Mouse (Mus musculus) ES-E14 (cell line): ENCODE data around the gene Synj2. TPM values are rescaled to one million over a fixed set of nuclear protein-coding genes. Genes with fewer than 3 reads are reported as not detected.

Experiments used
- DNase-seq: peaks from one replicate; pipeline ENCODE4 v3.0.0-alpha.2; 2013; ENCODE audit warnings: low read depth, low spot score
- H3K27ac ChIP-seq: 2 replicates; pipeline ENCODE4 v1.5.1; 2012; ENCODE audit warnings: low read depth, mild to moderate bottlenecking, low read length, moderate library complexity, mixed read lengths; ENCODE audit not compliant: poor library complexity, insufficient read depth, severe bottlenecking
- H3K36me3 ChIP-seq: 2 replicates; pipeline ENCODE4 v1.6.1; 2012; ENCODE audit warnings: mild to moderate bottlenecking, low read length, moderate library complexity, mixed read lengths; ENCODE audit not compliant: control insufficient read depth, poor library complexity, insufficient read depth, severe bottlenecking
- H3K4me1 ChIP-seq, 2 experiments: fragments of 150-350 bp in 1 of 2; sonication (generic) in 1 of 2; 2 replicates each; pipeline ENCODE4 v1.6.1; 2012; ENCODE audit warnings: low read length in 2 of 2, mild to moderate bottlenecking in 1 of 2, mixed read lengths in 1 of 2; ENCODE audit not compliant: control insufficient read depth in 2 of 2, insufficient read depth in 2 of 2, poor library complexity in 1 of 2
- H3K4me3 ChIP-seq, 2 experiments: fragments of 150-350 bp in 1 of 2; sonication (generic) in 1 of 2; 2 replicates each; pipeline ENCODE4 v1.5.1; 2012; ENCODE audit warnings: low read length in 2 of 2, low read depth in 1 of 2, mild to moderate bottlenecking in 1 of 2, mixed read lengths in 1 of 2; ENCODE audit not compliant: insufficient read depth in 1 of 2, poor library complexity in 1 of 2, severe bottlenecking in 1 of 2
- H3K9ac ChIP-seq: 2 replicates; pipeline ENCODE4 v1.6.1; 2012; ENCODE audit warnings: low read depth, mild to moderate bottlenecking, low read length, mixed read lengths; ENCODE audit not compliant: poor library complexity, insufficient read depth, severe bottlenecking
- H3K9me3 ChIP-seq: fragments of 150-350 bp; sonication (generic); 2 replicates; pipeline ENCODE4 v1.6.1; 2012; ENCODE audit warnings: low read depth, mild to moderate bottlenecking, low read length; ENCODE audit not compliant: control insufficient read depth, insufficient read depth
- CHD2 ChIP-seq: IDR thresholded peaks from 2 replicates; pipeline ENCODE4 v1.6.1; 2014; ENCODE audit warnings: mild to moderate bottlenecking, low read depth, low read length, inconsistent platforms
- HCFC1 ChIP-seq: IDR thresholded peaks from 2 replicates; pipeline ENCODE4 v1.6.1; 2012; ENCODE audit warnings: low read length, inconsistent platforms, borderline replicate concordance; ENCODE audit not compliant: insufficient read depth
- MAFK ChIP-seq: IDR thresholded peaks from 2 replicates; pipeline ENCODE4 v1.6.1; 2014; ENCODE audit warnings: mild to moderate bottlenecking, low read depth, low read length, inconsistent platforms; ENCODE audit not compliant: insufficient read depth
- ZC3H11A ChIP-seq: IDR thresholded peaks from 2 replicates; pipeline ENCODE4 v1.6.1; 2012; ENCODE audit warnings: low read depth, mild to moderate bottlenecking, inconsistent platforms, low read length, borderline replicate concordance
- ZNF384 ChIP-seq: IDR thresholded peaks from 2 replicates; pipeline ENCODE4 v1.6.1; 2012; ENCODE audit warnings: low read depth, low read length, inconsistent platforms
- in situ Hi-C, 2 experiments: fragments of 600-800 bp; cut with MboI; formaldehyde crosslinking; loops; one replicate each; pipeline ENCODE4 v1.15.1; 2025; ENCODE audit warnings: low sequenced_read_pairs in 2 of 2, inconsistent platforms in 1 of 2; ENCODE audit not compliant: unreplicated experiment in 2 of 2
- total RNA-seq: library from RNA; depleted of rRNA; stranded (reverse); fragments of 300-350 nt; gene quantifications from 2 replicates; pipeline ENCODE4 v1.2.3, GENCODE M21; 2012

Synj2 gene
- total RNA-seq, 1 experiment: 6.1 TPM

DNA sequence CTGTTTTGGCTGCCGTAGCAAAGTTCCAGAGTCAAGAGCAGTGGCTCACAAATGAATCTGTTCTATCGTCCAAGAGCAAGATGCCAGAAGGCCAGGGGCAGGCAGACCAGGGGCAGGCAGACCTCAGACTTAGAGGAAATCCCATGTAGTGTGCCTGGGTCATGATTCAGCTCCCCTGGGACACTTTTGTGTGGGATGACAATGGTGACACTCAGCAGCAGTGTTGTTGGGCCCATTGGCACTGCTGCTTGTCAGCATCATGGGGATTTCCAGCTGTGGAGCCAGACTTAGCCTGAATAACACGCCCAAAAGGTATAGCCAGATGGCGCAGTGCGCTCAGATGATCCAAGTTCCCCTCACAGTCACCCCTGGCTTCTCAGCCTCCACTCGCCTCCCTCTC lies 42.1 kb downstream of the Synj2 start:
- Histone ChIP-seq H3K9ac (no peak overlapping the region), H3K27ac (no peak overlapping the region), H3K36me3 (no peaks in the 10 kb centered on the region), H3K4me1 (peaks cover 16 to 48% of the 10 kb centered on the region in 2 experiments), H3K4me3 (peak overlapping the region in 1 of 2 experiments; percentile 5; a peak in 2 of 4 replicates), H3K9me3 (no peaks in the 10 kb centered on the region)
- TF ChIP-seq MAFK (no peak), ZC3H11A (no peak), CHD2 (no peak), ZNF384 (no peak), HCFC1 (no peak)
- in situ Hi-C loops: no loop called here
- DNase-seq: no peak

DNA sequence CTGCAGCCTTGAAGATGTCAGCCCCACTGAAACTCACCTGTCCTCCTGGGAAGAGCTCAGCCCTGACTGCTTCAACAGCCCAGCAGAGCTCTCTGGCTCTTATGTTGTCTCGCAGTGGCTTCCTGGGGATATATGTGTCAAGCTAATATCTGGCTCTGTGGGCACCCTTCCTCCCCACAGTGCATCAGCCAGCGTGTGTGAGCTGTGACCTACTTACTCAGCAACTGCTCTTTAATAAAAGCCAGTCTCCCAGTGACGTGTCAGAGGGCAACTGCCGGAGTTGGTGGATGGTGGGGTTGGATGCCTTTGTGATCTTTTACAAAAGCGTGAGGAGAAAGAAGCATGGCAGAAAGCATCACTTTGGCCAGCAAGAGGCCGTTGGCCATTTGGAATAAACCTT lies 42.8 kb downstream of the Synj2 start:
- H3K9ac ChIP-seq: no peak overlapping the region
- H3K36me3 ChIP-seq: no peaks in the 10 kb centered on the region
- H3K4me1 ChIP-seq: peaks cover 14 to 42% of the 10 kb centered on the region in 2 experiments
- in situ Hi-C loops: no loop called here
- H3K4me3 ChIP-seq: no peak overlapping the region
- DNase-seq: no peak
- H3K9me3 ChIP-seq: no peaks in the 10 kb centered on the region
- H3K27ac ChIP-seq: no peak overlapping the region
- TF ChIP-seq ZC3H11A (no peak), ZNF384 (no peak), CHD2 (no peak), MAFK (no peak), HCFC1 (no peak)

DNA sequence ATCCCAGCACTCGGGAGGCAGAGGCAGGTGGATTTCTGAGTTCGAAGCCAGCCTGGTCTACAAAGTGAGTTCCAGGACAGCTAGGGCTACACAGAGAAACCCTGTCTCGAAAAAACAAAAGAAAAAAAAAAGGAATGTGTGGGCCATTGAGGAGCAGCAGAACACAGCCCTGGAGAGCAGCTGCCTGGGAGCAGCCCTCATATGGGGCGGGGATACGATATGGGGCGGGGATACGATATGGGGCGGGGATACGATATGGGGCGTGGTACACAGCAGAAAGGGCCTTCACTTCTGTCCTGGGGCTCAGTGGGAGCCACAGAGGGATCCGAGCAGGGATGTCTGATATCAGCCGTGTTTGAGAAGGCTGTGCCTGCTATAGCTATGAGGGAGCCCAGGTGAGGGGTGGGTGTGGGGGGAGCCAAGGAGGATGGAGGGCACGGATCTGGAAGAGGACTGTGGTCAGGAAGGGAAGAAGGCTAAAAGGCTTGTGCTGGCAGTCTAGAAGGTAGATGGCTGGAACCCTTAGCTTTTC lies 43.7 kb downstream of the Synj2 start:
- Histone ChIP-seq H3K4me1 (peaks cover 10 to 34% of the 10 kb centered on the region in 2 experiments), H3K9me3 (no peaks in the 10 kb centered on the region), H3K4me3 (no peak overlapping the region), H3K27ac (no peak overlapping the region), H3K9ac (no peak overlapping the region), H3K36me3 (no peaks in the 10 kb centered on the region)
- in situ Hi-C loops: no loop called here
- TF ChIP-seq ZC3H11A (no peak), ZNF384 (no peak), CHD2 (no peak), MAFK (no peak), HCFC1 (no peak)
- DNase-seq: no peak

DNA sequence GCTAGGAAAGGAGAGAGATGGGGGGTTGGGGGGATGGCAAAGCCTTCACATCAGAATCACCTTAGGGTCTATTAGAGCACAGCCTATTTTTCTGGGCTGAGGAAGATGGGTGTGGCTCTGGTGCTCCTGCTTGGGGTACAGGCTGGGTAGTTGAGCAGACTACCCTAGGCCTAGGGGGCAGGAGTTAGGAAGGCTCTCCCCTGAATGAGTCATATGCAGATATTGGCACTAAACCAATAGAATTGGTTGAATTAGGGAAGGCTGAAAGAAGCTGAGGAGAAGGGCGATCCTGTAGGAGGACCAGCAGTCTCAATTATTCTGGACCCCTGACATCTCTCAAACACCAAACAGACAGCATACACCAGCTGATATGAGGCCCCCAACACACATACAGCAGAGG lies 44.2 kb downstream of the Synj2 start:
- DNase-seq: no peak
- peaks cover 10 to 34% of the 10 kb centered on the region in 2 experiments for H3K4me1 ChIP-seq
- in situ Hi-C loops: no loop called here
- no peaks in the 10 kb centered on the region for H3K9me3 ChIP-seq
- H3K9ac ChIP-seq: no peak overlapping the region
- no peak for TF ChIP-seq HCFC1
- TF ChIP-seq ZNF384: no peak
- no peak for TF ChIP-seq CHD2
- TF ChIP-seq ZC3H11A: no peak
- TF ChIP-seq MAFK: no peak
- no peaks in the 10 kb centered on the region; the same call in 1 of the 2 replicates for H3K36me3 ChIP-seq
- H3K27ac ChIP-seq: no peak overlapping the region
- H3K4me3 ChIP-seq: no peak overlapping the region
